In the genomic region with DNA sequence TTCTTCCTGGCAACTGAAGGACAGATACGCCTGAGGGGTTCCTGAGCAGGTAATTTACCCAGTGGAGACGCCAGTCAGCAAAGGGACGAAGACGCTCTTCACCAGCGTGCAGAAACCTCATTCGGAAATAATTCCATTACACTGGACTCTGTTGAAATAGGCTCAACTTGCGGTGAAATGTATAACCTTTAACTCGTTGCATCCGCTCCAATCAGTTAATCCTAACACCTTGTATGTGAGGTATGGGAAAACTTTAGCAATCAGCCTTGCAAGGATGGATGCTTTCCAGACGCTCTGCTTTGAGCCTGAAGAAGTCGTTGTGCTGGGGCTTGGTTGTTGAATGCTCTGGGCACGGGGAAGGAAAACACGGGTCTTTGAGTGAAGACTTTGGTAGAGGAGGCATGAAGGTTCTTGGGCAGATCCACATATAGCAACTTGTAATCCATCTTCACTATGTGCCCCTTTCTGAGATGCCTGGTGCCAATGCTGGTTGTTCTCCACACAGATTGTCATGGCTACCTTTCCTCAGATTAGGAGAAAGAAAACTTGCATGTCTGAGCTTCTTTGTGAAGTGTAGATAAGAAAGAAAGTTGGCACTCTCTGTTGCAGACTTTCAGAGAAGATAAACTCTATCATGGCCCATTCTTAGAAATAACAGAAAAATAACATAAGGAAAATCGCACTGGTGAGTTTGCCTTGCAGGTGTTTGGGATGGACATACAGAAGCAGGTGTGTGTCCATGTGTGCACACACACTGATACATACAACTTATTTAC, we compare ENCODE assay signal across 27 mouse cellular contexts. TPM values are rescaled to one million over a fixed set of nuclear protein-coding genes. Genes with fewer than 3 reads are reported as not detected.
DNase-seq lines count a peak whose midpoint lies in the region; ATAC-seq and TF ChIP-seq lines count a peak whose summit lies in the region.
"Had no signal": no experiment of that assay in that cellular context is flagged by ENCODE, and none has a peak within 500 bp of the region (broad histone marks: within the 10 kb centered on the region; RNA-seq: fewer than 3 reads in every experiment).

No protein-coding gene starts in this region.

- H3K79me2 ChIP-seq in heart, adult 2 months (replicated peaks; ENCODE audit: control insufficient read depth, insufficient read depth, low read length): no peaks in the 10 kb centered on the region
- H3K79me2 ChIP-seq in MEL (ENCODE audit: control insufficient read depth, insufficient read depth, low read length, poor library complexity): no peaks in the 10 kb centered on the region

- no peak overlapping the region for H3K4me2 ChIP-seq in lung, postnatal 0 days (replicated peaks; ENCODE audit: low read depth, low read length)
- H3K4me2 ChIP-seq: embryonic facial prominence, embryonic 13.5 days; forebrain, embryonic 13.5 days; heart, embryonic 13.5 days; hindbrain, embryonic 12.5 days; hindbrain, embryonic 15.5 days had no signal

- no peak for TF ChIP-seq CTCF in heart, adult 2 months (IDR thresholded peaks at IDR 0.05)
- no peak for TF ChIP-seq CTCF in MEL (IDR thresholded peaks at IDR 0.05 in 2 of 3, conservative IDR thresholded peaks at IDR 0.05 in 1 of 3; ENCODE audit: control insufficient read depth in 1 of 3, insufficient read depth in 1 of 3, low read depth in 2 of 3, low read length in 3 of 3, poor library complexity in 1 of 3, severe bottlenecking in 1 of 3)
- TF ChIP-seq CTCF in lung, postnatal 0 days (IDR thresholded peaks at IDR 0.05): no peak

- H3K4me1 ChIP-seq in heart, embryonic 10.5 days: peaks cover 5% of the 10 kb centered on the region; the same call in 1 of the 2 replicates
- no peaks in the 10 kb centered on the region for H3K4me1 ChIP-seq in heart, adult 2 months (ENCODE audit: control insufficient read depth, insufficient read depth, low read length)
- peaks cover 0 to 4% of the 10 kb centered on the region in 2 experiments; a peak in 1 of 4 replicates for H3K4me1 ChIP-seq in MEL (ENCODE audit: control insufficient read depth in 1 of 2, insufficient read depth in 2 of 2, low read length in 2 of 2)
- H3K4me1 ChIP-seq in midbrain, embryonic 10.5 days: peaks cover 15% of the 10 kb centered on the region
- no peaks in the 10 kb centered on the region for H3K4me1 ChIP-seq in lung, postnatal 0 days (ENCODE audit: insufficient read depth, low read depth, low read length)
- H3K4me1 ChIP-seq: forebrain, embryonic 13.5 days; hindbrain, embryonic 15.5 days had no signal

- no peak for TF ChIP-seq POLR2A in heart, adult 2 months (IDR thresholded peaks at IDR 0.05; ENCODE audit: insufficient read depth, low read depth, low read length)
- no peak for TF ChIP-seq POLR2A in MEL (IDR thresholded peaks at IDR 0.05; ENCODE audit: control insufficient read depth in 1 of 2, insufficient read depth in 1 of 2, low read depth in 1 of 2, low read length in 2 of 2, poor library complexity in 1 of 2)

- H3K9me3 ChIP-seq in heart, embryonic 10.5 days: no peaks in the 10 kb centered on the region
- H3K9me3 ChIP-seq in MEL (replicated peaks; ENCODE audit: insufficient read depth, low read length): no peaks in the 10 kb centered on the region
- H3K9me3 ChIP-seq in midbrain, embryonic 10.5 days (replicated peaks): no peaks in the 10 kb centered on the region
- no peaks in the 10 kb centered on the region for H3K9me3 ChIP-seq in lung, postnatal 0 days (ENCODE audit: low read length)
- H3K9me3 ChIP-seq: embryonic facial prominence, embryonic 10.5 days; forebrain, embryonic 10.5 days; forebrain, embryonic 13.5 days; heart, embryonic 13.5 days; hindbrain, embryonic 12.5 days; hindbrain, embryonic 15.5 days had no signal

- intact Hi-C loops in heart, adult 2 months (cut with DNase I): no loop called here

- no peaks in the 10 kb centered on the region for H3K27me3 ChIP-seq in heart, embryonic 10.5 days (ENCODE audit: insufficient read depth, poor library complexity, severe bottlenecking)
- H3K27me3 ChIP-seq in heart, adult 2 months (ENCODE audit: control insufficient read depth, insufficient read depth, low read length): no peaks in the 10 kb centered on the region
- no peaks in the 10 kb centered on the region for H3K27me3 ChIP-seq in MEL (ENCODE audit: control insufficient read depth in 1 of 2, insufficient read depth in 2 of 2, low read length in 2 of 2)
- H3K27me3 ChIP-seq in midbrain, embryonic 10.5 days (ENCODE audit: low read depth, poor library complexity, severe bottlenecking): no peaks in the 10 kb centered on the region
- H3K27me3 ChIP-seq in lung, postnatal 0 days (replicated peaks; ENCODE audit: insufficient read depth, low read length): no peaks in the 10 kb centered on the region
- H3K27me3 ChIP-seq: embryonic facial prominence, embryonic 13.5 days; forebrain, embryonic 13.5 days; heart, embryonic 13.5 days; hindbrain, embryonic 12.5 days; hindbrain, embryonic 15.5 days had no signal

- TF ChIP-seq RAD21 in MEL (IDR thresholded peaks at IDR 0.05; ENCODE audit: low read depth, low read length): no peak

- no peak overlapping the region for H3K27ac ChIP-seq in heart, embryonic 10.5 days
- no peak overlapping the region for H3K27ac ChIP-seq in heart, adult 2 months
- H3K27ac ChIP-seq in MEL (ENCODE audit: control insufficient read depth, low read depth, low read length): no peak overlapping the region
- no peak overlapping the region for H3K27ac ChIP-seq in midbrain, embryonic 10.5 days (replicated peaks)
- no peak overlapping the region for H3K27ac ChIP-seq in lung, postnatal 0 days (ENCODE audit: low read length)
- H3K27ac ChIP-seq: embryonic facial prominence, embryonic 10.5 days; embryonic facial prominence, embryonic 13.5 days; forebrain, embryonic 10.5 days; forebrain, embryonic 13.5 days; heart, embryonic 13.5 days; hindbrain, embryonic 12.5 days; hindbrain, embryonic 15.5 days had no signal

- 85% methylated on average over 14 of the region's 14 CpGs for WGBS in heart, embryonic 10.5 days
- WGBS in heart, adult 2 months: 86% methylated on average over 14 of the region's 14 CpGs
- 89% methylated on average over 14 of the region's 14 CpGs for WGBS in midbrain, embryonic 10.5 days
- 89% methylated on average over 14 of the region's 14 CpGs for WGBS in lung, postnatal 0 days

- ATAC-seq in lung, postnatal 0 days: no peak
- ATAC-seq: forebrain, embryonic 13.5 days; forebrain, embryonic 16.5 days had no signal

- H3K36me3 ChIP-seq in heart, embryonic 10.5 days: no peaks in the 10 kb centered on the region
- no peaks in the 10 kb centered on the region for H3K36me3 ChIP-seq in heart, adult 2 months (ENCODE audit: control insufficient read depth, insufficient read depth, low read length)
- peaks cover 0 to 3% of the 10 kb centered on the region in 2 experiments; a peak in 1 of 4 replicates for H3K36me3 ChIP-seq in MEL (ENCODE audit: control insufficient read depth in 1 of 2, insufficient read depth in 2 of 2, low read length in 2 of 2)
- no peaks in the 10 kb centered on the region for H3K36me3 ChIP-seq in midbrain, embryonic 10.5 days
- no peaks in the 10 kb centered on the region for H3K36me3 ChIP-seq in lung, postnatal 0 days (ENCODE audit: insufficient read depth, low read length)
- H3K36me3 ChIP-seq: embryonic facial prominence, embryonic 10.5 days; embryonic facial prominence, embryonic 13.5 days; forebrain, embryonic 10.5 days; heart, embryonic 13.5 days; hindbrain, embryonic 12.5 days; hindbrain, embryonic 15.5 days had no signal

- H3K4me3 ChIP-seq in heart, embryonic 10.5 days: no peak overlapping the region
- no peak overlapping the region for H3K4me3 ChIP-seq in heart, adult 2 months
- no peak overlapping the region for H3K4me3 ChIP-seq in MEL (ENCODE audit: control insufficient read depth in 1 of 2, insufficient read depth in 1 of 2, low read depth in 2 of 2, low read length in 2 of 2)
- no peak overlapping the region for H3K4me3 ChIP-seq in midbrain, embryonic 10.5 days
- H3K4me3 ChIP-seq in lung, postnatal 0 days (ENCODE audit: low read depth, low read length): no peak overlapping the region
- H3K4me3 ChIP-seq: embryonic facial prominence, embryonic 10.5 days; embryonic facial prominence, embryonic 13.5 days; erythroblast, embryonic 14.5 days; forebrain, embryonic 10.5 days; forebrain, embryonic 13.5 days; heart, embryonic 13.5 days; hindbrain, embryonic 12.5 days; hindbrain, embryonic 15.5 days had no signal

- no peak overlapping the region for H3K9ac ChIP-seq in heart, adult 2 months (ENCODE audit: low read depth, low read length)
- H3K9ac ChIP-seq in MEL (ENCODE audit: control insufficient read depth, low read depth, low read length, poor library complexity, severe bottlenecking): no peak overlapping the region
- no peak overlapping the region for H3K9ac ChIP-seq in lung, postnatal 0 days (replicated peaks; ENCODE audit: low read depth)
- H3K9ac ChIP-seq: embryonic facial prominence, embryonic 13.5 days; forebrain, embryonic 13.5 days; heart, embryonic 13.5 days; hindbrain, embryonic 12.5 days; hindbrain, embryonic 15.5 days had no signal

- no peak for TF ChIP-seq EP300 in heart, adult 2 months (IDR thresholded peaks at IDR 0.05; ENCODE audit: insufficient read depth, low read depth, low read length)
- TF ChIP-seq EP300 in MEL (IDR thresholded peaks at IDR 0.05; ENCODE audit: low read depth in 1 of 2, low read length in 2 of 2): peak; percentile 59 to 63; a peak in 3 of 4 replicates
- no peak for TF ChIP-seq EP300 in lung, postnatal 0 days (IDR thresholded peaks at IDR 0.05)

- peak; percentile 16 for DNase-seq in heart, embryonic 10.5 days (ENCODE audit: low spot score)
- no peak for DNase-seq in heart, adult 2 months
- DNase-seq in MEL (ENCODE audit: low read depth, low spot score): no peak
- DNase-seq in gonadal fat pad, adult 2 months (ENCODE audit: low read depth): peak; percentile 67
- DNase-seq in midbrain, embryonic 10.5 days (ENCODE audit: low spot score): no peak
- no peak for DNase-seq in lung, postnatal 0 days (ENCODE audit: low spot score)
- DNase-seq: adrenal gland, adult 8-10 months; adrenal gland, postnatal 25 days; cerebellum, adult 11-12 months; cerebellum, adult 8-10 months; cerebellum, postnatal 10 days; cerebellum, postnatal 36 days; embryo, embryonic 11 days; gastrocnemius, postnatal 10 days; gastrocnemius, postnatal 36 days; heart, postnatal 14 days; heart, postnatal 4 days had no signal

TF ChIP-seq in MEL, 35 proteins besides CTCF, POLR2A, EP300 and RAD21 (continues in another document):
- TF ChIP-seq ETS1 (IDR thresholded peaks at IDR 0.05; ENCODE audit: low read depth, low read length): 0 out of 2 replicates have a peak, but pooled peaks have one; percentile 13
- peak; percentile 46; the same call in 1 of the 2 replicates for TF ChIP-seq RCOR1 (IDR thresholded peaks at IDR 0.05; ENCODE audit: low read depth, low read length)

RNA-seq across cellular contexts. Expression of a gene that starts 47.8 kb away (rescaled TPM):
- 0.12 and 0.23 TPM in 2 replicates for polyA plus RNA-seq in heart, embryonic 10.5 days (2016; fragmentation: Nextera tagmentation; extraction: Ambion mirVana)
- total RNA-seq in heart, adult 2 months (2021): 1 to 10 TPM; 1.6 to 1.7 TPM
- 2.7 and 4.4 TPM in 2 replicates for polyA plus RNA-seq in heart, adult 2 months (2012; rRNA removed)
- 0.12 TPM in 1 of 2 replicates, not detected in the other for total RNA-seq in MEL (2012; rRNA removed)
- polyA plus RNA-seq in MEL (2012; ENCODE audit: insufficient read depth in 1 of 2, insufficient read length in 2 of 2, low read depth in 1 of 2, low replicate concordance in 2 of 2, missing spikeins in 1 of 2): under 1 TPM in 1 of 2 experiments, not detected in 1; 0.22 TPM
- polyA plus RNA-seq in gonadal fat pad, adult 2 months (2012; rRNA removed): 8.4 and 11.9 TPM in 2 replicates
- 9.7 and 11.3 TPM in 2 replicates for polyA plus RNA-seq in midbrain, embryonic 10.5 days (2016; fragmentation: Nextera tagmentation; extraction: Ambion mirVana)
- polyA plus RNA-seq in lung, postnatal 0 days (2015; fragmentation: Nextera tagmentation; extraction: Ambion mirVana): 0.69 TPM in 2 replicates
- total RNA-seq: ES-E14 had no signal
- polyA plus RNA-seq: erythroblast, embryonic 14.5 days; heart, embryonic 13.5 days had no signal

Comparison
In these comparisons a context has a peak if more than half of its experiments do, and no peak if none do; other contexts are left out.
1. DNase-seq: peak in heart, embryonic 10.5 days (single experiment) and gonadal fat pad, adult 2 months (single experiment); none in heart, adult 2 months (0 of 2), MEL (single experiment), midbrain, embryonic 10.5 days (single experiment) and lung, postnatal 0 days (single experiment).